Mouse (Mus musculus): ENCODE measurements around the gene Galnt2.

The Galnt2 gene

DNA sequence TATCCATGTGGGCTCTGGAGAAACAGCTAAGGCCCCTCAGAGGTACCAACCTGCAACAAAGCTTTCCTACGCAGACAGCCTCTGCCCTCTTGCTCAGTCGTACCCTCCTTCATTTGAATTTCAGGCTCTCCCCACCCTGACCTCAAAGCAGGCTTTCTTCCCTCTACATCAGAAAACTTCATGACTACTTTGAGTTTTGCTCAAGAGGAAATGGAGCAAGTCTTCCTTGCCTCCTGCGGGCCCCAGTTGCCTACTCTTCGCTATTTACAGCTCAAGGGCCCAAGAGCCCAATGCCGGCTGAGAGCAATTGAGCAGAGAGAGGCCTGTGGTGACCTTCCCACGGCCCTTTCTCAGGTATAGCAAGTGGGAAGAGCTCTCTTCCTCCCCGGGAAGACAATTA, 131.4 kb downstream of the Galnt2 start:
- no peak for DNase-seq (ENCODE audit: extremely low spot score, low read depth, low spot score)

DNA sequence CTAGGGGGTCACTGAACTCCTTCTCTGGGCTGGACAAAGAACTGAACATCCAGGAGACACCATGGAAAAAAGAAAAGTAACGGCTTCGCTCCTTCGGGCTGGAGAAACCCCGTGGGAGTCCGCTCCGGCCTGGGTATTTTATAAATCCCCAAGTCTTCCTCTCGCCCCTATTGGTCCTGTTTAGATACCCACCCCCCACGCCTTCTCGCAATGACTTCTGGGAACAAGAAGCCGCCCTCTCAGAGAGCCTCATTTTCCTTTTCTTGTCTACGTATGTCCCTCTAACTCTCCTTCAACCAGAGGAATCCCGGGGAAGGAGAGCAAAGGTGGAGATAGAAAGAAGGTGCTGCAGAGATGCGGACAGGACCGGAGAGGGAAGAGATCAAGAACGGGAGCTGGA, 132.1 kb downstream of the Galnt2 start:
- DNase-seq (ENCODE audit: extremely low spot score, low read depth, low spot score), result no peak

DNA sequence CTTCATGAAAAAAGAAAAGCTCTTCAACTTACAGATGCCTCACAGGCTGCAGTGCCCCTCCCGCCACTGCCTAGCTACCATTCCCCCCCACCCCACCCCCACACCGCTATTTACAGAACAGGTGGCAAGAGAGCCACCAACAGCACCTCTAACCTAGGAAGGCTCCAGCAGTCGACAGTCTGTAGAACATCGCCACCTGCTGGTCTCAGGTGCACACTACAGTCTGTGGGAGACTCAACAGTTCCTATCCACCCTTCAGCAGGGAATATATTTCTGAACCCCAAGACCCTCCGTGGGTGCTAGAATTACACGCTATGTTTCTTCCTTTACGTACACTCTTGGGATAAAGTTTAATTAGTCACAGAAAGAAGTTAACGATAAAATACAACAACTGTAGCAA, 137.0 kb downstream of the Galnt2 start:
- DNase-seq (ENCODE audit: extremely low spot score, low read depth, low spot score), result peak; percentile 49

DNA sequence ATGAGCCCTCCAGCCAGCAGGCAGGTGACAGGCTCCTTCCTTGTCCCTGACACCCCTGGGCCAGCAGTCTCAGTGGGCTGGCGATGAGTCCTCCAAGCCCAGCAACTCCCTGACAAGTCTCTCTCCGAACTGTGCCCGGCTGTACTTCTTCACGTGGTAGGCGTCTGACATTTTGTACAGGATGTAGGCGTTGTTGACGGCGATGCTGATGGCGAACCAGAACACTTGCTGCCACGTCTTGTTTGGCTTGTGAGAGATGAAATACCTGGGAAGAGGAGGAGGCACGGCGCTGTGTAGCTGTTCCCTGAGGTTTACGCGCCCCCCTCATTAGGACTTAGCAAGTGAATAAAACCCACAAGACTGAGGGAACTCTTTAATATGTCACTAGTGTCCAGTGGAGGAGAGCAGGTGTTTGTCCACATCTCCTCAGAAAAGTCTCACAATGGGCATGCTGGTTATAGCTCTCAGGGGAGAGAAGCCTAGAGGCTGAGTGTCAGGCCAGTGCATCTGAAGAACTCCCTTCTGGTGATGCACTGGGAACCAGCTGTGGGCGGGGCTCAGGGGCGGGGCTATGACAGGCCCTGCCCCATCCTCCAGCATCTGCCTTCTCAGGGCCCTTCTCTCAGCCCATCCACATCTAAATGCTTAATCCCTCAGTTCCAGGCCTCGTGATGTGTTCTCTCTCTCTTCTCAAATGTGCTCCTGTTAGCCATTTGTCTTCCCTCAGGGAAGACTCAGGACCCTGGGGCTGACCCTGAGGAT, 139.4 kb downstream of the Galnt2 start:
- no peak for DNase-seq (ENCODE audit: extremely low spot score, low read depth, low spot score)

DNA sequence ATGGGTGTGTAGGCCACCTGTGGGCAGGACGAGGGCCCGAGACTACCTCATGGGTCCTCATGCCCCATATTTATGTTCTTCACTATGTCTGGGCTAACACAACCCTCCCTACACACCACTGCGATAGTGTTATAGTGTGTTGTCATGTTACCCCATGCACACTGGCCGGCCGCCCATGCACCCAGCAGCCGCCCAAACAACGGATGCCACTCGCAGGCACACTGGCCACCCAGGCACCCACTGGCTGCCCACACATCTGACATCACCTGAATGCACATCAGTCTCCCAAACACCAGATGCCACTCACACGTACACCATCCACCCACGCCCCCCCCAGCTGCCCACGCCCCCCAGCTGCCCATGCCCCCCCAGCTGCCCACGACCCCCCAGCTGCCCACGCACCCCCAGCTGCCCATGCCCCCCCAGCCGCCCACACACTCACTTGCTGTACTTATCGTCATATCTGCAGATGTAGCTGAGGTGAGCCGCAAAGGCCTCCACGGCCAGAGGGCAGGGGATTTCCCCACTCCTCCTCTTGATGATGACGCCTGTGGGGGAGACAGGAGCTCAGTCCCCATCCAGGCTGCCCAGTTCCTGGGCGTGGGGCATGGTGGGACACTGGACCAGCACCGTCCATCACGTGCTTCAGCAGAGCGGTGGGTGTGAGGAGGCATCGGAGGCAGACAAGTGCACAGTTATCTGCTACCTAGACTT, 140.4 kb downstream of the Galnt2 start:
- DNase-seq (ENCODE audit: extremely low spot score, low read depth, low spot score), result no peak

DNA sequence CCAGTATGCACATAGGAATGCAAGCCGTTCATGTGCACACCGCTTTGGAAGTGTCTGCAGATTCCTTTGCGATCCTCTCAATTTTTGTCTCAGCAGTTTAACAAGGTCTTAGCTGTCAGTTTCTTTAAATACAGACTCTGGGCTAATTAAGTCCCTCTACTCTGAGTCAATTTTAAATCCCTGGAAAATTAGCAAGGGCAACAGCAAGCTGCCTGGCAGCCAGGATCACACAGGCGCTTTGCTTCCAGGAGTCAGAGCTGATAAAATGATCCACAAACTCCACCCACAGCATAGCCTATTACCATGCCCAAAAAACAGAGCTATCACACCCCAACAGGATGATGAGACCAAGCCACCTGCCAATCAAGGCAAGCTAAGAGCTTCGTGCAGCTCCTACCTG, 142.6 kb downstream of the Galnt2 start:
- DNase-seq (ENCODE audit: extremely low spot score, low read depth, low spot score), result no peak

DNA sequence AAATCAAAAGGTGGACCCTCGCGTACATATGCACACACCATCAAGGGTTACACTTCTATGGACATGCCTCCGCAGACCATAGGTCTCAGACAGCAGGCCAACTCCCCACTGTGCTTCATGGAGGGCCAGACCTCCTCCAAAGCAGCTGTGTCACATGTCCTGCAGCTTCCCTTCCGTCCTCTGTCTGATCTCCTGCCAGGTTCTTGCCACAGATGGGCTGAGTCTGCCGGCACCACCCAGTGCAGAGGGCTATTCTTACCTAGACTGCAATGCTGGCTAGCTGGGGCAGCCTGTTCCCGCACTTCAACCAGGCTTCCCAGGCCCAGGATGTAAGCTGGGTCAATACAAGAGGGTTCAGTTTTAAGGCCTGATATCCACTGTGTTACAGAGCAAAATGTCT, 144.0 kb downstream of the Galnt2 start:
- DNase-seq (ENCODE audit: extremely low spot score, low read depth, low spot score), result no peak

DNA sequence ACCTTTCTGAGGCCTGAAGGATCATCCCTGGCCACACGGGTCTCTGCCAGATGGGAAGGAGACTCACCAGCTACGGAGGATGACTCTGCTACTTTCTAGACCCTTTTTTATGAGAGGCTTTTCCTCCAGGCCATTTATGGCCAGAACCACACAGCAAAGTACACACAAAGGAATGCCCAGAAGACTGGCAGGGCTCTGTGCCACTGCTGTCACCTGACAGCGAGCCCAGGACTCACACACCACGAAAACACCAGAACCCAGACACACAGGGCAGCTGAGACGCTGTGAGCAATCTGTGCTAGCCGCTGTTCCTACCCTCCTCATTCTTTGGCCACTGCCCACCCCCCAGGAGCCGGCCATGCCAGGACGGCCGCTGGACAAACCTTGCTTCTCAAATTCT, 144.5 kb downstream of the Galnt2 start:
- DNase-seq (ENCODE audit: extremely low spot score, low read depth, low spot score), result no peak

DNA sequence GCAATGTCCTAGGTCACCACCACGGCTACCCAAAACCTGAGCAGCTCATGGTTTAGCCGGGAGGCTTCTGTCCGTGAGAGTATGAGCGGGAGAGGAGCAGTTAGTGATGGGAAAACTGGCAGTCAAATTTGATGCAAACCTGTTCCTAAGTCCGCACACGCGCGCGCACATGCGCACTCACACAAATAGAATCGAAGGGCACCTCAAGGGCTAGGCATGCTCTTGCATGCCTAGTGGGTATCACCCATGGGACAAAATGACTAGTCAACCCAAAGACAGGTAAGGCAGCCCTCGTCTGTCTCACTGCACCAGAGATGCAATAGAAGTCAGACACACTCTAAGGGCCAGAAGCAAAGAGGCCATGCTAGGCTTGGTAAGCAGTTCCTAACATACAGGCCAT, 145.2 kb downstream of the Galnt2 start:
- no peak for DNase-seq (ENCODE audit: extremely low spot score, low read depth, low spot score)

GRCm38 (mm10) chr8:124379289-124379688, 148.1 kb downstream of the Galnt2 start:
- DNase-seq (ENCODE audit: extremely low spot score, low read depth, low spot score), result no peak

GRCm38 (mm10) chr8:124382235-124382634, 151.0 kb downstream of the Galnt2 start:
- no peak for DNase-seq (ENCODE audit: extremely low spot score, low read depth, low spot score)

DNA sequence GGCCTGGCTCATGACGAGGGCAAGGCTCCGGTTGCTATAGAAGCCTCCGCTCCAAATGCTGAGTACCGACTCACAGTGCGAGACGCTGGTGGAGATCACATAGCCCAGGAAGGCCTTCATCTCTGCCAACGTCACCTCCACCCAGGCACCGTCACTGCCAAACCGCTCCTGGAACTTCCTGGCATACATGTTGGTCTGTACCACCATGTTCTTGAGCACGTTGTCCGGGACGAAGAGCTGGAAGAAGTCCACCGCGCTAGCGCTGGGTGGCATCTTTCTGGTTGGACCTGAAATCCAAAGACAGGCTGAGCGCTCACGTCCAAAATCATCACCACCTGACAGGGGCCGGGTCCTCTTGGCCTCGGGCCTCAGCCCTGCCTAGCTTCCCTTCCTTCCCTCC, 153.1 kb downstream of the Galnt2 start:
- no peak for DNase-seq (ENCODE audit: extremely low spot score, low read depth, low spot score)

DNA sequence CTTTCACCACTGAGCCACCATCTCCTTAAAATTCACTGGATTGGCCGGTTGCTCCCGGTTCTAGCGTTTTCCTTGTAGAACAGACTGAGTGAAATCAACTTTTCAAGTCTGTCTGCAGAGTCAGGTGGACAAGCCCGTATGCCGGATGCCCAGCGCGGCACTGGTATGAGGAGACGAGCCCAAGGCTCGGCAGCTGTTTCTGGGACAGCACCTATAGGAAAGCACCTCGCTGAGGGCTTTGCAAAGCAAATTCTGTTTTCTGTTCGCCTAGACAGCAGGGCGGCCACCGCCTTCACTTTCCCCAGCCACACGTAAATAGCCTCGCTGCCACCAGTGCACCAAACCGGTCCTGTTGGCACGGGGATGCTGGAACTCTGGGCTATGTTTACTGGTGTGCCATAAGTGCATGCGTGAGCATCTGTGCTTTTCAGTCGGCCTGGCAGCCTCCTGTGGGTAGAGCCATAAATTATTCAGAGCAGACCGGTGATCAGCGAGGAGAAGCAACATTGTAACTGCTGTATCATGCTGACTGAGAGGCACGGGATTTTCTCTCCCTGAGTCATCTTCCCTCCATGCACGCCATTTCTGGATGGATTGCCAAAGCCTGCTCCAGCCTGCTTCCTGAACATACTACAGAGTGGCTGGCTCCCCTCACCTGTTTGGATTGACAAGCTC, 155.2 kb downstream of the Galnt2 start:
- no peak for DNase-seq (ENCODE audit: extremely low spot score, low read depth, low spot score)

DNA sequence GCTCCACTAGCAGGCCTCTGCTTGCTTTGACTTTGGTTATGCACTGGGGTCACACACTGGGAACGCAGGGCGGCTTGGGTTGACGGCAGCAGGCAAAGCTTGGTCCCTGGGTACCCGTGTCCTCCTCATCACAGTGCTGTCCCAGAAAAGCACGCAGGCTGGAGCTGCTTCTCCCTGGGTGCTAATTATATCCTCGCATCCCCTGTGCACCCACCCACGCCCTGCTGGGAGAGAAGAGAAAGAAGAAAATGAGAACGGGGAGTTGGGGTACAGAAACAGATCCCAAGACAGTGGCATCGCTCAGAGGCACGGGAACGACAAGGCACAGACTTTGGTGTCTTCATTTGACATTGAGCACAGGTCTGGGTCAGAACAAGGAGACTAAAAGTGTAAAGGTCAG, 158.3 kb downstream of the Galnt2 start:
- no peak for DNase-seq (ENCODE audit: extremely low spot score, low read depth, low spot score)

DNA sequence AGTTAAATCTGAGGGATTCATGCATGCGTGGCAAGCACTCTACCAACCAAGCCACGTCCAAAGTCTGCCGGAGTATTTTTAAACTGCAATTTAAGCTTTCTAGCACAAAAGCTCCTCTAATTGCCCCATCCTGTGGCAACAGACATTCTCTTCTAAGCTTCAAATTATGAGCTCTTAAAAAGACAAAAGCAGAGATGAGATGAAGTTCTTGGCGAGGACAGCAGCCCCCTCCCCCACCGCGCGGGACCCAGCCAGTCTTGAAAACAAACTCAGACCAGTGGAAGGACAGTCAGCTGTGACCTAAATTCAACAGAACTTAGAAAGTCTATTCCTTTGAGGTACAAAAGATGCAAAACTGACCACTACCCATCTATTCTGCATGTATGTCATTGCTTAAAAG, 160.0 kb downstream of the Galnt2 start:
- DNase-seq (ENCODE audit: extremely low spot score, low read depth, low spot score), result no peak

DNA sequence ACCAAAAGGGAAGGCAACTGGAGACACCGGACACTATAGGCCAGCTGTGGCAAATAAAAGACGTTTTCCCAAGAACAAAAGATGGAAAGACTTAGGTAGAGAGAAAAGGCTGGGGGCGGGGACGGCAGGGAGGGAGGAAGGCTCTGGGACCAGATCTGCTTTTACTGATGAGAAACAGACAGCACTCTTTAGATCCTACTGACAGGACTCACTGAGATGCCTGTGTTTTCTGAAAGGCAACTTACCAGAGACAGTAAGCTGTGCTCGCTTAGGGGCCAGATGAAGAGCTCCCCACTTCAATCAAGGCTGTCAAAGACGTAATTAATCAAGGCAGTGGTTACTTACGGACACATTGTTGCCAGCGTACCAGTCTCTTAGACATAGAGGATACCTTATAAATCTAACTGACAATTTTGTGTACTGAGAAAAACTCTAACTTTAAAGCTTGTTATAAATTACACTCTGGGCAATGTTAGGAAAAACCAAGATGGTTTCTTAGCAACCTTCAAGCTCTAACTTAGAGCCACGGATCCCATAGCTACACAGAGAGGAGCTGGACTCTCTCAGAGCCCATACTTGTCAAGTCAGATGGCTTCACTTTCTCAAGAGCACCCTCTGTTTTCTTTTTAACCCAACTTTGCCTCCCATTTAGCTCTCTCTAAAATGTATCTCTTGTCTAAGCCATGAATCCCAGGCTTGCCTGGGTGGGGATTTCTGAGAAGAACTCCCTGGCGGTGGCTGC, 161.3 kb downstream of the Galnt2 start:
- no peak for DNase-seq (ENCODE audit: extremely low spot score, low read depth, low spot score)

DNA sequence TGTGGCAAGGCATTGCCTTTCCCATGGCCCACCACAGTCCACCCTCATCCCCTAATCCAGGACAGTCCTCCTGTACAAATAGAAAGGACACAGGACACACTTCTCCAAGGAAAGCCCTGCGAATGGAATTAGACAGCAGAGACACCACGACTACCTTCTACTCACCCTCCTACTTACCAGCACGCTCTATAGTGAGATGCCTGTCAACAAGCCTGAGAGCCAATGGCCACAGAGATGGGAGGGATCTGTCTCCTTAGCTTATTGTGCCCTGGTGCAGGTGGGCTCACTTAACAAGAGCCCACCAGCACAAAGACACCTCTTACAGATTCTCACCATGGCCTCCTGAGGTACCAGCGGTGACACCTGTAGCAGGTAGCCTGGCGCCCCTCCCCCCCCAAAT, 161.8 kb downstream of the Galnt2 start:
- no peak for DNase-seq (ENCODE audit: extremely low spot score, low read depth, low spot score)

- no peak for DNase-seq (ENCODE audit: extremely low spot score, low read depth, low spot score)
Measured at GRCm38 (mm10) chr8:124393927-124394326, 162.7 kb downstream of the Galnt2 start.

DNA sequence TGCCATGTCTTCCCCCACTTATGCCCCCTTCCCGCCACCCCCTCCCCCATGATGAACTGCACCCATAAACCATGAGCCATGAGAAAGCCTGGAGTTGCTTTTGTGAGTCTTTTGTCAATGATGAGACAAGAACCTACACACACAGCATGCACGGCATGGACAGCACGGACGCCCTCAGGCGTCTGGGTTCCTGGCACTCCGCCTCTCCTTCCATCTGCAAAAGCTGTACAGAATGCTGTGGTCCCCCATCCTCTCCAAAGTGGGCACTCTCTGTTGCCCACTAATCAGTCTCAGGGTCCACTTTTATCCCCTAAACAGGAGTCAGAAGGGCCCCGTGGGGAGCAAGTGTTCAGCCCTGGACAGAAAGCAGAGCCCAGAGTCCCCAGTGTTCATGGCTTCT, 163.8 kb downstream of the Galnt2 start:
- DNase-seq (ENCODE audit: extremely low spot score, low read depth, low spot score), result no peak

Data from hindlimb bud, embryonic 11.5 days (tissue).